Mouse (Mus musculus) mouse embryonic stem cell (cell line): Measurements from ENCODE around the gene Rnf150.

Experiments used
- in situ Hi-C, 2 experiments: fragments of 300-500 bp; cut with MboI; formaldehyde crosslinking; loops; 1 replicate in 1 of 2; 3 replicates in 1 of 2; pipeline ENCODE4 v1.14.3; 2019 to 2020; ENCODE audit warnings: low sequenced_read_pairs in 2 of 2, low pct_unique_long_range_greater_than_20kb in 1 of 2, mixed read lengths in 1 of 2; ENCODE audit not compliant: unreplicated experiment in 1 of 2

The Rnf150 gene

DNA sequence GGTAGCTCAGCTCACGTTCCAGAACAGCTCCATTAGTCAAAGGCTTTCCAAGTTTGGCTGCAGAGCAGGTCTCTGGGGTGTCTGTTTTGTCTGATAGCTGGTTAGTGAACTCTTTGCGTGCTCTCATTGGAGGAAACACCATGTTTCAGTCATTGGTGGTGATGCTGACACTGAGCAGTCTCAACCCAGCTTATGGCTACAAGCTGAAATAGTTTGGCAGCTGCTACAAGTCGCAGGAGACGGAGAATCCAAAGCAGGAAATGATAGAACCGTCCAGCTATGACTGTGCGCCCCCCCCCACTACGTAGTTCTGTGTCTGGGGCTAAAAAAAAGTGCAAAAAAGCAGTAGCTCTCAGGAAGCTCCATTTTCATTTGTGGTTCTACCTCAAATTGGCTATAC is 12.0 kb downstream of the Rnf150 start:
- in situ Hi-C loops, result no loop called here

DNA sequence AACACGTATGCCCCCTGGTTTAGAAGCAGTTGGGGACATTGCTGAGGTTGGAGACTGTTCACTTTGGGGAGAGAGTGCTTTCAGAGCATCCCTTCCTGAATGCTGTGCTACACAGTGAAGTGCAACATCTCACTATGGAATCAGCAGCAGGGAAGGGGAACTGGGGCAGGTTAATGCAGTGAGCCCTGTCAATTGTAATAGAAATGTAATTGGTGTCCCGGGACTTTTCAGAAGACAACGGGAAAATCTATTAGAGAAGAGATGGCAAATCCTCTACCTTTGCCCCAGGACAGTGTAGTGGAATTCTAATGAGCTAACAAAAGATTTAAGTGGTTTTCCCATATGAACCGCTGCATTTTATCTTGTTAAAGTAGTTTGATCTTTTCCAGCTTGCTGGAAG is 21.3 kb downstream of the Rnf150 start:
- in situ Hi-C loops, result no loop called here

DNA sequence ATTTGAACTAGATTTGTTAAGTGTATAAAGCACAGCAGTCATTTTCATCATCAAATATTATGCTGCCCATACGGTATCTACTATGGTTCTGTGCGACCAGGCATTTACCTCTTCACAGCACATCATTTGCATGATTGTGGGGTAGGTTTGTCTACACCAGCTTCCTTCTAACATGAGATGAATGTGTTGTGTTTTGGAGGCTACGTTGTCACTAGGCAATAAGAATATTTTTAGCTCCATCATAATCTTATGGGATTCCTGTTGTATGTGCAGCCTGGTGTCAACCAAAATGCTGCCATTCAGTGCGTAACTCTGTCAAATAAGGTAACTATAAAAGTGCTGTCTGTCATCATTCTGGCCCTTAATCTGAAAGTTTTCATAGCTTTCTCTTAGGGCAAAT is 24.1 kb downstream of the Rnf150 start:
- in situ Hi-C loops, result no loop called here

DNA sequence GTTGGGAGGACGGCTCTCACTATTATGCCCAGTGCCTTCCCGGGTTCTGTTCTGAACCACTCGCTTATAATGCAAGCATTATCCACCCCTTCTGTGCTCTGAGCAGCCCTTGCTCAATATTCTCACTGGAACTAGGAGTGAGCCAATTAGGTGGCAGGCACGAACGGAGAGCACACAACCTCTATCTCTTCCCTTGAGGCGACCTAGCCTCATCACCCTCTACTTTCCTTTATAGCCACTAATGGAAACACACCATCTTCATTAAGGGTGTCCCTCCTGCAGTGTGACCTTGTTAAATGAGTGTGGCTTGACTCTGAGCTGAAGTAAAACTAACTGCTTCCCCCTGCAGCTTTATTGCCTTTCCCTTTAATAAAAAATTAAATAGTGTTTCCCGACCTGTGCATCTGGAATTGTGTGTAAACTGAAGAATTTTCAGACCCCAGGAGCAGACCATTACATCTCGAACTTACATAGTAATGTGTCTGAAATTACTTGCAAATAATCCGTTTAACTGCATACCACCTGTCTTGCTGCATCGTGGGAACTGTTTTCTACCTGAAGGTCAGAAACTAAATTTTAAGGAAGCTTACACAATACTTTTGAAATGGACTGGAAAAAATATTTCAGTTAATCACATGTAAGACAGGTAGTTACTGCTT is 26.0 kb downstream of the Rnf150 start:
- in situ Hi-C loops, result no loop called here

DNA sequence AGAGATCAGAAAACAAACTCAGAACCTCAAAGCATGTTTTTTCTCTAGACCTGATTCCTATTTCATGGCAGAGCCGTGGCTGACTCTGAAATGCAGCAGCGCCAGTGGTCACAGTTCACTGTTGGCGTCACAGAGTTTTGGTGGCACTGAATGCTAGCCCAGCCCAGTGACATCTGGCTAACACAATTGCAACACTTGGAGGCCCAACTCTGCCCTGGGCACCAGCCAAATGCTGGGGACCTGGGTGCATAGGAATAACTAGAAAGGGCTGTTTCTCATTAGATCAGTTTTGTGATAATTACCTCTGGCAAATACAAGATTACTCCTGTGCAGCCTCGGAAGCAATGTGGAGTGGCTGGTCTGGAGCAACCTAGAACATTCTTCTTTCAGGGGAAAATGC is 31.9 kb downstream of the Rnf150 start:
- in situ Hi-C loops, result no loop called here

DNA sequence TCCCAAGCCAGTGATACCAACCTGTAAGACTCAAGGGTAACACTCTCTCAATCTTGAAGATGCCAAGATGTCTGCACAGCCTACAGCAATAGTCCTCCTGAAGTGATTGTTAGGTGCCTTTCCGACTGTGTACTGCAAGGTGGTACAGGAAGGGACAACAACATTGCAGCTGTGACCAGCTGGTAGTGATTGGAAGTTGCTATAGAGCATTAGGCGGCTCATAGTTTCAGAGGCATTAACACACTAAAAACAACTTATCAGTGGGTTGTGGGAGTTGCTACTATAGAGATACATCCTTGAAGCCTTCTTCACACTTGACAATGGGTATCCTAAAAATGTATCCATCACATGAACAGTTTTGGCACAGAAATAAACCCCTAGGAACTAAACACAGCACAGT is 33.6 kb downstream of the Rnf150 start:
- in situ Hi-C loops, result no loop called here

DNA sequence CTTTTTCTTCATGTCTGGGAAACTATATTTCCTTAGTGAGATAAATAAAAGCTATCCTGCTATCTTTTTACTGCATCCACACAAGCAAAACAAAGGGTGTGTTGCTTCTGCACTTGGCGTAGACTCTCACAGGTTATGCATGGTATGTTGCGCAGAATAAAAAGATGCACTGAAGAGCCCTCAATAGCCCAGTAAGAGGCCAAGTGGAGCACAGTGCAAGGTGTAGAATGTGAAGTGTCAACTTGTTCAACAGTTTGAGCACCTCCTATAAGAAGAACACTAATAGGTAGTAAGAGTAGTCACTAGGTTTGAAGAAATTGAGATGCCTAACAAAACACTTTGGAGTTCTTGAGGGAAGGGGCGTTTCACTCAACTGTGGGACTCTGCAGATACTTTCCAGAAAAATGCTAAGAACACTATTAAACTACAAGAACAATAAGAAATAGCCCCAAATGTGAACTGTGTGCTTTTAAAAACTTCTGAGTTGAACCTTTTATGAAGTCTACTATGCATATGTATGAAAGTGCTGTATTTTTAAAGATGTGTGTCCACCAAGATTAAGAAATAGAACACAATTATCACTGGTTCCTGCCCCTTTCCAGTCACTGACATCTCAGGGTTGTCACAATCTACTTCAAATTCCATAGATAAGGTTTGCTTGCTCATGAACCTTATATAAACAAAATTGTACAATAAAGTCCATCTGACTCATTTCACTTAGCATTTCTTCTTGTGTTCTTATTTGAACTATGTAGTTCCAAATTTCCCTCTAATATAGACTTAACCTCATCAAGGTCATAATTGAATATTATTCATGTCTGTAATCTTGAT is 34.7 kb downstream of the Rnf150 start:
- in situ Hi-C loops, result no loop called here

DNA sequence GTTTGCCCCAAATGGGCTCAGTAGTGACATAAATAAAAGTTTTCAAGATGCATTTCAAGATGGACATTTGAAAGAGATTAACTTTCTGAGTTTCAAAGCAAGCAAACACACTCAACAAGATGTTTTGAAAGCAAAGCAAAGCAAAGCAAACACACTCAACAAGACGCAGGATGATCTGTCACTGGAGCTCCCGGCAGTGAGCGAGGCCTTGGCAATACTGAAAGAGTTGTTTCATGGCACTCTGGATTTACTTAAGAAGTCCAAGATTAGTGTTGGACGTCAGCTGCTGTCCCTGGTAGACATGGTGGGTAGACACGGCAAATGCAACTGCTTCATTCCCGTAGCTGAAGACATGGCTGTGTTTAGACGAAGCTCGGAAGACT is 35.3 kb downstream of the Rnf150 start:
- in situ Hi-C loops, result no loop called here

DNA sequence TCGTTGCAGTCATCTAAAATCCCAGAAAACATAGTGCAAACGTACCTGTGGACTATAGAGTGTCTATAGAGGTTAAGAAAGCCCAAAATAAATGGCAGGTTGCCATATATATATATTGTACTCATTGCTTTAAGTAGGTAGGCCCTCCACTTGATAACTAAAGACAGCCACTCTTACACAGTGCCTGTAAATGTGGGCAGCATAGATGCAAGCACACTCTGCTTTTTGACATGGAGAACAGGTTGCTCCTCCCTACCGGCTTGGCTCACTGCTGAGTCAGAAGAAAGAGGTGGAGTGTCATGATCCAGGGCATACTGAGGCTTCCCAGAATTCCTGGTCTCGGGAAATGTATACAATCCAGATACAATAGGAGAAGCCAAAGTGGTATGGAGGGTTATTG is 37.8 kb downstream of the Rnf150 start:
- in situ Hi-C loops, result no loop called here

DNA sequence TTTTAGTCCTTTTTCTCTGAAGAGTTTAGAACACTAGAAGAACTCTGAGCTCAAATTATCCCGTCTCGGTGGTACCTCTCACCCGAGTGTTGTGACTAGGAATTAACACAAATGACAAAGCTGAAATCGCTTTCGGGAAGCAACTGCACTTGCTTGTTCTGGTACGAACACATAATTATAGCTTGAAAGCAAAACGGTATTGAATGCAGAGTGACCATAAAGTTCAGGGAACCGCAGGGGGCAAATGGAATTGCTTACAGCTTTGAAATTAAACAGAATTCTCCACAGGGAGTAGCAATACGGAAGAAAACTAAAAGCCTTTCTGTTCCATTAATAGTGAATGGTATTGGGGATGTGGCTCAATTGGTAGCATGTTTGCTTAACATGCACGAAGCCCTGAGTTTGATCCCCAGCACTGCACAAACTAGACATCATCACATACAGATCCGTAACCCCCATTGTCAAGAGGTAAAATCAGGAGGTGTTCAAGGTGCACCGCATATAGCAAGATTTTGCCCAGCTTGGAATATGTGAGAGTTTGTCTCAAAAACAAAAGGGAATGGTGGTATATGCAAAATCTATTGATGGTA is 38.5 kb downstream of the Rnf150 start:
- in situ Hi-C loops, result no loop called here

DNA sequence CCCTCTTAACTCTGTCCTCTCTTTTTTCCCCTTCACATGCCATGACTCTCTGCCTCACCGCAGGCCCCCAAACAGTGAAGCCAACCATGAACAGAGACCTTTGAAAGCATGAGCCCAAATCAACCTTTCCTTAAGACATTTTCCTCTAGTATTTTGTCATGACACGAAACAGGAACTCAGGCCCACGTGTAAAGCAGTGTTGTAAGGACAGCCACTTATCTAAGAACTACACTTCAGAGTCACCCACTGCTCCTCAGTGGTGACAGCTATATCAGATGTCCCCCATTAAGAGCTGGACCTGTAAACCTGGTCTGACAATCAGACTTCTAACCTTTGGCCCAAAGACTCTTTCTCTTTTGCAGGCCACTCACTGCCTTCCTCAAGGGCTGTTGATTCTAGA is 40.3 kb downstream of the Rnf150 start:
- in situ Hi-C loops, result no loop called here

DNA sequence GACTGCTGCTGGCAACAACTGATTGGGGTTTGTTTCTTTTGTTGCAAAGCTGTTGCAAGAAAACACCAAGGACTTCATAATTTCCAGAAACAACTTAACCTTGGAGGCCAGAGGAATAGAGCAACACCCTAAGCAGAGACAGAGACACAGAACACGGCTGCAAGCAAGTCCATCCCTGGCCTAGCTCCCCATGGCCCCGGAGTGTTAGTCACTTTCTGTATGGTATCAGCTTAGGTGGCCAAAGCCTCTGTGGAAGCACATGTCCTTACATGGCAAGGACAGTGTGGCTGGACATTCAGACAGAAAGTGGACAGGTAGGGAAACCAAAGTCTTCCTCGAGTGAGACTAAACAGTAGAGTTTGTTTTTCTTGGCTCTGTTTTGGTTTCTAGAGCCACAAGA is 44.1 kb downstream of the Rnf150 start:
- in situ Hi-C loops, result no loop called here

DNA sequence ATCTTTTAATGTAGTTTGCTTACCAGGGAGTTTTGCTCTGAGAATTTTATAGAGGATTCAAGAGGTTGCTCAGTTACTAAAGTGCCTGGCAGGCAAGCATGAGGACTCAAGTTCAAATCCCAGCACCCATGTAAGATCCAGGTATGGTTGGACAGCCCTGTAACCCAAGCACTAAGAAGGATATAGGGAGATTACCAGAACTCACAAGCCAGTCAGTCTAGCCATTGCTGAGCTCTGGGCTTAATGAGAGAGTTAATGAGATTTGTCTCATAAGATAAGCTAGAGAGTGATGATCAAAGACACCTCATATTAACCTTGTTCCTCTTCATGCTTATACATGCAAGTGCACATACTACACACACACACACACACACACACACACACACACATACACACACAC is 48.3 kb downstream of the Rnf150 start:
- in situ Hi-C loops, result no loop called here

DNA sequence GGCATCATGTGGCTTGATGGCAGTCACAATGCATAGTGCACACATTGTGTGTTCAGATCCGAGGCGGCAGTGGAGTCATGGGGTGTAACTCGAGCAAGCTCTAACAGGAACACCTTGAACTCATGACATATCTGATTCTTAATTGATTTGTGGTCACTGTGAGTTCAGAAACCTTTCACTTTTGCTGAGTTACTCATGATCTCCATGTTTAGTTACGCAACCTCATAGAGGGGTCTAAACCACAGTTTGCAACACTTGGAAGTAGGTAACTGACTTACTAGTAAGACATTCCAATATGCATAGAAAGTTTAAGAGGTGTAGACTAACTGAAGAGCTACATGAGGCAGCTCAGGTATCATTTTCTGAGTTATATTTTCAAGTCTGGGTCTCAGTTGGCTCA is 49.1 kb downstream of the Rnf150 start:
- in situ Hi-C loops, result no loop called here

DNA sequence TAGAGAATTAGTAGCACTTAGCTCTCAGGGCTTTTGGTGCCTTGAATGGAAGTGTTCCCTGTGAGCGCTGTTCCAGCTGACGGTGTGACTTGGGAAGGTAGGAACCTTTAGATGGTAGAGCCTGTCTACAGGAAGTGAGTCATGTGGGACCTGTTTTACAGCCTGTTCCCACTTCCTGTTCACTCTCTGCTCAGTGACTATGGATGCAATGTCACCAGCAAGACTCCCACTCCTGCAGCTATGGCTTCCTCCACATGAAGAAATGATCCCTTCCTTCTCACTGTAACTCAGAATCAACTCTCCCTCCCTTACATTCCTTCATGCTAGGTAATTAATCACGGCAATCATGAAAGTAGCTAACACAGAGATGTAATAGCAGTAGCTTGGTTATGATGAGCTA is 51.4 kb downstream of the Rnf150 start:
- in situ Hi-C loops, result no loop called here

DNA sequence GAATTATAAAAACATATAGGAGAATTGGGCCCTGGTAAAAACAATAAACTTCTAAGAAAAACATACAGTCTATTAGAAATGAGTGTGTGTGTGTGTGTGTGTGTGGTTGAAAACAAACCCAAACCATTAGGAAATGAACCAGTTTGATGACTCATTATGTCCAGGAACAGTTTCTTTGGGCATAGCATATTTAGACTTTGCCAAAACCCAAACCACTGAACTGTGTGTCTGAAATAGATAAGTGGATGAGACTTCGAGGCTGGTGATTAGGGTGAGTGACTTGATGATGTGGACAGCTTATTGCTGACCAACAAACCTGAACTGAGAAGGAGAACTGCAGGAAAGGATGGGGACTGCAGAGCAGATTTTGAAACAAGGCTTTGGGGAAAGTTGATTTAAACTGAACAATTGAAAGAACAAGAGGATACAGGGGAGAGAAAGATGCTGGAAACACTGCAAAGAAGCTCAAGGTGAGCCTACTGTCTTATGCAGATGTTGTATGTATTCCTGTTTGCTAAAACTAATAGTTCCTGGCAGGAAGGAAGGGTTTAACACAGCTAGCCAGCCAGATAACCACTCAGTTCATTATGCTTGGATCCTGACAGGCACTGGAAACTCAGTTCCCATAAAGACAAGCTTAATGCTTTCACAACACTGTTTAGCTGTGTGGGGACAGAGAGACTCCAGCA is 53.8 kb downstream of the Rnf150 start:
- in situ Hi-C loops, result no loop called here

DNA sequence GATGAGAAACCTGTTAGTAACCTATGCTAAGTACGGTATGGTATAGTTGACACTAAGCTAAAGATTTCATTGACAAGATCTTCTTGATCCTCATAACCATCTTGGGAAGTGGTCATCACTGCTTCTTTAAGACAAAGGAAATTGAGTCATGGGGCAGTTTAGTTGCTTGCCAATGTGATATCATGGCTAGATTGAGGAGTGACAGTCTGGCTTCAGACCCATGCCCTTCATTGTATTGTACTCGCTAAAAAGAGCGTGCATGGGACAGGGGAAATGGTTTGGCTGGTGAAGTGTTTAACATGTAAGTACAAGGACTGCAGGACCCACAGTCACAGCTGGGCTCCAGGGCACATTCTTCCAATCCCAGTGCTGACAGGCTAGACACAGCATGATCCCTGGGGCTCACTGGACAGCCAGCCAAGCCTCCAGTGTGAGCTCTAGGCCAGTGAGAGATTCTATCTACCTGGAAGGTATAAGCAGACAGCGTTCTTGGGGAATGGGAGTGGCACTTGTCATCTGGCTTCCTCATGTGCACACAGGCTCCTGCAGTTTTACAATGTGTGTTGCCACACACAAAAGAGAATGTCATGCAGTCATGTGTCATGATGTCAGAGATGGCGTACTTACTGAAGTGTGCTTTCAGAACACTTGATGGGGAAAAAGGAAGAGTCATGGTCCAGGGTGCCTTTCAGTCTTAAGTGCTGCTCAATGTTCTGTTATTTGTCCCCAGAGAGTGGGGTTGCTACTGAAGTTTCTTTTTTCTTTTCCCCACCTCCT is 54.6 kb downstream of the Rnf150 start:
- in situ Hi-C loops, result no loop called here

DNA sequence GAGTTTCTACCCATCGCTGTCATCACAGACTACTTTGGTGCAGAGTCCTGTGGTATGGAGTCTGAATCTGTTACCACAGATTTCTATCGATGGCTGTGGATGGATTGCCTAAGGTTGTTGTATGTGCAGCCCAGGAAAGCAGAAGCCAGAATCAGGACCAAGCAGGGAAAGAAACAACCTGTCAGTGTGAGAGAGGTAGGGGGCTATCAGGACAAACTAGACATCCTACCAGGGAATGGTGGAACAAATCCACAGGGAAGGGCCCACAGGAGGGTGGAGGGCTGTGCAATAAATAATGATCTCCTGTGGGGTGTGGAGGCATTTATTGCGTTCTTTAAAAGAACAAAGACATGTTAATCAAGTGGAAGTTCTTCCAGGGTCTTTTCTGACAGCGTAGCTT is 56.5 kb downstream of the Rnf150 start:
- in situ Hi-C loops, result no loop called here

DNA sequence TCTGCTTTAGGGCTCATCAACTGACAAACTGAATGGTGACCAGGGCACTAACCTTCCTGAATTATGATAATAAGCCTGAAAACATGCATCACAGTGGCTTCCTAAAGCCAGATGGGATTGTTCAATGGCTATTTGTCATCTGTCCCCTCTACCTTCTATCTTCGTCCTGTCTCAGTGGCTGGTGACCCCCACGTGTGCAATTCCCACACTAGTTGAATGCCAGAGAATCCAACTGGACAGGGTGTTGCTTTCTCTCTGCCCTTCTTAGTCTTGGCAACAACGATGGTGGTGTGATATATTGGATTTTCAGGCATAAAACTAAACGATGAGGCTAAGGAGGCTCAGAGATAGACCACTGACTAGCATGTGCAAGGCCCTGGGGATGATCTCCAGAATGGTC is 57.0 kb downstream of the Rnf150 start:
- in situ Hi-C loops, result no loop called here
